In the genomic region with DNA sequence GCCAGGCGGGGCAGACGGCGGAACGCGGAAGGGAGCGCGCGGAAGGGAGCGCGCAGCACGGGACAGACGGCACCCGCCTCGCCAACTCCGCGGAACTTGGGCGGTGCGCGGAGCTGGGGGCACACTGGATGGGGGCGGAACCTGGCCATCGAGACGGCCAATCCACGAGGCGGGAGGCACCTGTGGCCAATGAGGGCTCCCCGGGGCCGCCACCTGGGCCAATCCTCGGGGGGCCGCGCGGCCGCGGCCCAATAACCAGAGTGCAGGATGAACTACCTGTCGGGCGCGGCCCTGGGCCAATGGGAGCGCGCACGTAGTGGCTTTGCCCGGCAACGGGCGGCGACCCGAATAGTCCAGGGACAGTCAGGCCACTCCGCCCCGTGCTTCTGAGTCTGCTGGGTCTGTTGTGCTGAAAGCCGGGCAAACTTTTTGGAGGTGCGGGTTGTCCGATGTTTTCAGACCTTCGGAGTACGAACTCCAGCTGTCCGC, we compare ENCODE assay signal across 8 mouse cellular contexts. TPM values are rescaled to one million over a fixed set of nuclear protein-coding genes. Genes with fewer than 3 reads are reported as not detected.
DNase-seq lines count a peak whose midpoint lies in the region; ATAC-seq and TF ChIP-seq lines count a peak whose summit lies in the region.

A gene (minus strand): TSS at position 59 of the 489 bp plus-strand sequence.

- no peaks in the 10 kb centered on the region for H3K36me3 ChIP-seq in heart, adult 2 months (ENCODE audit: control insufficient read depth, insufficient read depth, low read length)
- no peaks in the 10 kb centered on the region for H3K36me3 ChIP-seq in limb, embryonic 11.5 days (ENCODE audit: control insufficient read depth, insufficient read depth, low read length)
- no peaks in the 10 kb centered on the region for H3K36me3 ChIP-seq in midbrain, embryonic 14.5 days (ENCODE audit: control insufficient read depth, insufficient read depth, low read length)

- H3K27me3 ChIP-seq in heart, adult 2 months (ENCODE audit: control insufficient read depth, insufficient read depth, low read length) = peaks cover 11% of the 10 kb centered on the region
- H3K27me3 ChIP-seq in limb, embryonic 11.5 days (ENCODE audit: control insufficient read depth, insufficient read depth, low read length) = peaks cover 40% of the 10 kb centered on the region
- peaks cover 43% of the 10 kb centered on the region for H3K27me3 ChIP-seq in midbrain, embryonic 14.5 days (ENCODE audit: control insufficient read depth, insufficient read depth, low read length)

- intact Hi-C loops in heart, adult 2 months (cut with DNase I) = loop anchor here (10.0 kb wide), 1 partner anchor 213 kb away; no protein-coding TSS in a partner anchor

- no peak within 1 kb of the TSS for H3K27ac ChIP-seq in heart, adult 2 months
- no peak within 1 kb of the TSS for H3K27ac ChIP-seq in limb, embryonic 11.5 days (replicated peaks; ENCODE audit: low read depth, low read length)
- H3K27ac ChIP-seq in midbrain, embryonic 14.5 days (replicated peaks; ENCODE audit: low read depth, low read length) = no peak within 1 kb of the TSS

- no peaks in the 10 kb centered on the region for H3K79me2 ChIP-seq in heart, adult 2 months (replicated peaks; ENCODE audit: control insufficient read depth, insufficient read depth, low read length)

- no peak for TF ChIP-seq EP300 in heart, adult 2 months (IDR thresholded peaks at IDR 0.05; ENCODE audit: insufficient read depth, low read depth, low read length)

- peak; percentile 87 for DNase-seq in embryo, embryonic 11 days
- DNase-seq in heart, adult 2 months = peak; percentile 66 to 84
- peak; percentile 94 for DNase-seq in kidney, adult 18-20 months
- peak; percentile 88 for DNase-seq in limb, embryonic 11.5 days (ENCODE audit: low spot score)
- DNase-seq in midbrain, embryonic 14.5 days = peak; percentile 69
- peak; percentile 74 to 76 for DNase-seq in spleen, adult 18-20 months

- no peaks in the 10 kb centered on the region for H3K9me3 ChIP-seq in limb, embryonic 11.5 days (ENCODE audit: control insufficient read depth, low read length)
- H3K9me3 ChIP-seq in midbrain, embryonic 14.5 days (ENCODE audit: control insufficient read depth, low read length) = no peaks in the 10 kb centered on the region

- no peak for TF ChIP-seq POLR2A in heart, adult 2 months (IDR thresholded peaks at IDR 0.05; ENCODE audit: insufficient read depth, low read depth, low read length)

- H3K4me2 ChIP-seq in limb, embryonic 11.5 days (ENCODE audit: low read depth, severe bottlenecking) = peak within 1 kb of the TSS; percentile 58
- peak within 1 kb of the TSS; percentile 51 for H3K4me2 ChIP-seq in midbrain, embryonic 14.5 days (ENCODE audit: low read length)

- peak within 1 kb of the TSS; percentile 38 for H3K4me3 ChIP-seq in heart, adult 2 months
- peak within 1 kb of the TSS; percentile 46 for H3K4me3 ChIP-seq in limb, embryonic 11.5 days (ENCODE audit: low read depth, low read length)
- peak within 1 kb of the TSS; percentile 33 for H3K4me3 ChIP-seq in midbrain, embryonic 14.5 days (replicated peaks; ENCODE audit: low read depth, low read length)

- H3K9ac ChIP-seq in heart, adult 2 months (ENCODE audit: low read depth, low read length) = 0 out of 2 replicates have a peak within 1 kb of the TSS, but pooled peaks have one; percentile 15
- H3K9ac ChIP-seq in limb, embryonic 11.5 days (ENCODE audit: low read length) = peak within 1 kb of the TSS; percentile 34; the same call in 1 of the 2 replicates
- H3K9ac ChIP-seq in midbrain, embryonic 14.5 days (replicated peaks; ENCODE audit: low read length) = no peak within 1 kb of the TSS

- ATAC-seq in activated CD4-positive, CD25-positive, alpha-beta regulatory T cell, adult 4 months = peak; percentile 98
- peak; percentile 91 for ATAC-seq in limb, embryonic 11.5 days (ENCODE audit: insufficient number of reproducible peaks, low FRiP score, low TSS enrichment, low read depth)
- no peak for ATAC-seq in midbrain, embryonic 14.5 days (ENCODE audit: low FRiP score, low TSS enrichment)
- no peak for ATAC-seq in megakaryocyte-erythroid progenitor cell, adult 5-6 weeks (replicated peaks; ENCODE audit: low FRiP score, low TSS enrichment, poor library complexity, severe bottlenecking)

- H3K4me1 ChIP-seq in heart, adult 2 months (ENCODE audit: control insufficient read depth, insufficient read depth, low read length) = no peaks in the 10 kb centered on the region
- H3K4me1 ChIP-seq in limb, embryonic 11.5 days (ENCODE audit: control insufficient read depth, insufficient read depth, low read length) = no peaks in the 10 kb centered on the region
- H3K4me1 ChIP-seq in midbrain, embryonic 14.5 days (ENCODE audit: control insufficient read depth, insufficient read depth, low read length) = 0 out of 2 replicates have a peak, but pooled peaks cover 3% of the 10 kb centered on the region

- no peak for TF ChIP-seq CTCF in heart, adult 2 months (IDR thresholded peaks at IDR 0.05)

- WGBS in heart, adult 2 months = under 1% methylated on average over 47 of the region's 51 CpGs
- under 1% methylated on average over 51 of the region's 51 CpGs for WGBS in limb, embryonic 11.5 days
- WGBS in midbrain, embryonic 14.5 days = under 1% methylated on average over 51 of the region's 51 CpGs

RNA-seq across cellular contexts. Expression of the gene that starts here (rescaled TPM):
- 1 to 10 TPM; 6.5 to 8.3 TPM for polyA plus RNA-seq in activated CD4-positive, CD25-positive, alpha-beta regulatory T cell, adult 4 months (2017; shearing (Covaris generic))
- total RNA-seq in heart, adult 2 months (2021) = 1 to 10 TPM; 2.3 to 2.6 TPM
- 1.5 and 2.3 TPM in 2 replicates for polyA plus RNA-seq in heart, adult 2 months (2012; rRNA removed)
- 6.3 and 9.3 TPM in 2 replicates for polyA plus RNA-seq in limb, embryonic 11.5 days (2014; fragmentation: Nextera tagmentation; extraction: Ambion mirVana)
- polyA plus RNA-seq in midbrain, embryonic 14.5 days (2014; fragmentation: Nextera tagmentation; extraction: Ambion mirVana) = 65.4 and 68.5 TPM in 2 replicates
- total RNA-seq in megakaryocyte-erythroid progenitor cell, adult 5-6 weeks (2014; fragmentation: Nextera tagmentation) = not detected in 2 replicates
- total RNA-seq in megakaryocyte-erythroid progenitor cell, adult 5-6 weeks (2017) = not detected in 2 replicates

Comparison
In these comparisons a context has a peak if more than half of its experiments do, and no peak if none do; other contexts are left out.
1. ATAC-seq: peak in activated CD4-positive, CD25-positive, alpha-beta regulatory T cell, adult 4 months (single experiment) and limb, embryonic 11.5 days (single experiment); none in midbrain, embryonic 14.5 days (single experiment) and megakaryocyte-erythroid progenitor cell, adult 5-6 weeks (single experiment).
2. Peak in every context shown above with its lines, with median percentiles within 50 percentile points of each other: DNase-seq and H3K4me3 ChIP-seq.